Mouse (Mus musculus): ENCODE measurements at regions not wholly inside any gene's neighbourhood (a gene's known extent, or its start where the extent isn't known, plus 50 kb on each side); places are given as distances from the start of the nearest gene placed in this dataset.

- no peaks in the 10 kb centered on the region for H3K4me1 ChIP-seq (ENCODE audit: control insufficient read depth, insufficient read depth)
- no peaks in the 10 kb centered on the region for H3K27me3 ChIP-seq (ENCODE audit: control insufficient read depth, insufficient read depth, low read length)
- ATAC-seq (ENCODE audit: insufficient read depth, low read depth) (no peak), DNase-seq (ENCODE audit: low spot score) (no peak)
- no peak overlapping the region for H3K9ac ChIP-seq (replicated peaks; ENCODE audit: low read depth, low read length)
- no peak overlapping the region for H3K27ac ChIP-seq (ENCODE audit: low read depth)
- no peak overlapping the region for H3K4me3 ChIP-seq (ENCODE audit: low read depth, low read length)
- no peaks in the 10 kb centered on the region for H3K9me3 ChIP-seq (replicated peaks; ENCODE audit: control insufficient read depth, low read length)
- TF ChIP-seq EP300 (IDR thresholded peaks at IDR 0.05; ENCODE audit: low read depth) (no peak), CTCF (IDR thresholded peaks at IDR 0.05; ENCODE audit: low read depth) (no peak)
- H3K36me3 ChIP-seq (replicated peaks; ENCODE audit: control insufficient read depth, insufficient read depth, low read length) = no peaks in the 10 kb centered on the region
- WGBS = 59% methylated on average over 3 of the region's 3 CpGs
- no peak overlapping the region for H3K4me2 ChIP-seq (ENCODE audit: low read depth, low read length)
Measured at GRCm38 (mm10) chr12:35640911-35641345, 106.1 kb upstream of the Ahr start.

GRCm38 (mm10) chr12:35623484-35623883, 88.6 kb upstream of the Ahr start:
- no peak overlapping the region for H3K4me2 ChIP-seq (ENCODE audit: low read depth, low read length)
- no peaks in the 10 kb centered on the region for H3K27me3 ChIP-seq (ENCODE audit: control insufficient read depth, insufficient read depth, low read length)
- no peak for ATAC-seq (ENCODE audit: insufficient read depth, low read depth)
- no peak overlapping the region for H3K27ac ChIP-seq (ENCODE audit: low read depth)
- H3K4me1 ChIP-seq (ENCODE audit: control insufficient read depth, insufficient read depth) = no peaks in the 10 kb centered on the region
- no peak overlapping the region for H3K4me3 ChIP-seq (ENCODE audit: low read depth, low read length)
- no peak overlapping the region for H3K9ac ChIP-seq (replicated peaks; ENCODE audit: low read depth, low read length)
- WGBS = 70% methylated on average over 3 of the region's 3 CpGs
- no peak for TF ChIP-seq CTCF (IDR thresholded peaks at IDR 0.05; ENCODE audit: low read depth)
- no peak for TF ChIP-seq EP300 (IDR thresholded peaks at IDR 0.05; ENCODE audit: low read depth)
- H3K36me3 ChIP-seq (replicated peaks; ENCODE audit: control insufficient read depth, insufficient read depth, low read length) = no peaks in the 10 kb centered on the region
- DNase-seq (ENCODE audit: low spot score) = no peak
- no peaks in the 10 kb centered on the region for H3K9me3 ChIP-seq (replicated peaks; ENCODE audit: control insufficient read depth, low read length)

- no peak for ATAC-seq (ENCODE audit: insufficient read depth, low read depth)
Measured at GRCm38 (mm10) chr12:35614885-35615284, 80.0 kb upstream of the Ahr start.

GRCm38 (mm10) chr12:35607652-35608051, 72.8 kb upstream of the Ahr start:
- Histone ChIP-seq H3K27me3 (ENCODE audit: control insufficient read depth, insufficient read depth, low read length) (no peaks in the 10 kb centered on the region), H3K27ac (ENCODE audit: low read depth) (no peak overlapping the region), H3K4me2 (ENCODE audit: low read depth, low read length) (no peak overlapping the region), H3K9me3 (replicated peaks; ENCODE audit: control insufficient read depth, low read length) (no peaks in the 10 kb centered on the region), H3K4me3 (ENCODE audit: low read depth, low read length) (no peak overlapping the region), H3K9ac (replicated peaks; ENCODE audit: low read depth, low read length) (no peak overlapping the region), H3K4me1 (ENCODE audit: control insufficient read depth, insufficient read depth) (no peaks in the 10 kb centered on the region), H3K36me3 (replicated peaks; ENCODE audit: control insufficient read depth, insufficient read depth, low read length) (no peaks in the 10 kb centered on the region)
- no peak for TF ChIP-seq EP300 (IDR thresholded peaks at IDR 0.05; ENCODE audit: low read depth)
- no peak for TF ChIP-seq CTCF (IDR thresholded peaks at IDR 0.05; ENCODE audit: low read depth)
- 65% methylated on average over 1 of the region's 1 CpGs for WGBS
- ATAC-seq (ENCODE audit: insufficient read depth, low read depth) (no peak), DNase-seq (ENCODE audit: low spot score) (no peak)

More at GRCm38 (mm10) chr12:35614885-35615284, 80.0 kb upstream of the Ahr start:
- TF ChIP-seq EP300 (IDR thresholded peaks at IDR 0.05; ENCODE audit: low read depth) (no peak), CTCF (IDR thresholded peaks at IDR 0.05; ENCODE audit: low read depth) (no peak)
- Histone ChIP-seq H3K9me3 (replicated peaks; ENCODE audit: control insufficient read depth, low read length) (no peaks in the 10 kb centered on the region), H3K27me3 (ENCODE audit: control insufficient read depth, insufficient read depth, low read length) (no peaks in the 10 kb centered on the region), H3K36me3 (replicated peaks; ENCODE audit: control insufficient read depth, insufficient read depth, low read length) (no peaks in the 10 kb centered on the region), H3K4me1 (ENCODE audit: control insufficient read depth, insufficient read depth) (no peaks in the 10 kb centered on the region), H3K4me2 (ENCODE audit: low read depth, low read length) (no peak overlapping the region), H3K27ac (ENCODE audit: low read depth) (no peak overlapping the region), H3K9ac (replicated peaks; ENCODE audit: low read depth, low read length) (no peak overlapping the region), H3K4me3 (ENCODE audit: low read depth, low read length) (no peak overlapping the region)
- WGBS = 40% methylated on average over 4 of the region's 4 CpGs
- DNase-seq (ENCODE audit: low spot score) = no peak

GRCm38 (mm10) chr12:35603742-35604141, 68.9 kb upstream of the Ahr start:
- DNase-seq (ENCODE audit: low spot score) = no peak

GRCm38 (mm10) chr12:35602589-35602988, 67.8 kb upstream of the Ahr start:
- 85% methylated on average over 3 of the region's 3 CpGs for WGBS

More at GRCm38 (mm10) chr12:35603742-35604141, 68.9 kb upstream of the Ahr start:
- no peaks in the 10 kb centered on the region for H3K9me3 ChIP-seq (replicated peaks; ENCODE audit: control insufficient read depth, low read length)
- no peak overlapping the region for H3K4me2 ChIP-seq (ENCODE audit: low read depth, low read length)
- H3K9ac ChIP-seq (replicated peaks; ENCODE audit: low read depth, low read length) = no peak overlapping the region
- no peaks in the 10 kb centered on the region for H3K27me3 ChIP-seq (ENCODE audit: control insufficient read depth, insufficient read depth, low read length)
- no peak overlapping the region for H3K4me3 ChIP-seq (ENCODE audit: low read depth, low read length)
- 71% methylated on average over 1 of the region's 1 CpGs for WGBS
- H3K36me3 ChIP-seq (replicated peaks; ENCODE audit: control insufficient read depth, insufficient read depth, low read length) = no peaks in the 10 kb centered on the region
- no peaks in the 10 kb centered on the region for H3K4me1 ChIP-seq (ENCODE audit: control insufficient read depth, insufficient read depth)
- H3K27ac ChIP-seq (ENCODE audit: low read depth) = no peak overlapping the region
- TF ChIP-seq EP300 (IDR thresholded peaks at IDR 0.05; ENCODE audit: low read depth) (no peak), CTCF (IDR thresholded peaks at IDR 0.05; ENCODE audit: low read depth) (no peak)
- no peak for ATAC-seq (ENCODE audit: insufficient read depth, low read depth)

More at GRCm38 (mm10) chr12:35602589-35602988, 67.8 kb upstream of the Ahr start:
- H3K27ac ChIP-seq (ENCODE audit: low read depth) = no peak overlapping the region
- no peak overlapping the region for H3K9ac ChIP-seq (replicated peaks; ENCODE audit: low read depth, low read length)
- DNase-seq (ENCODE audit: low spot score) (no peak), ATAC-seq (ENCODE audit: insufficient read depth, low read depth) (no peak)
- no peak overlapping the region for H3K4me3 ChIP-seq (ENCODE audit: low read depth, low read length)
- no peaks in the 10 kb centered on the region for H3K4me1 ChIP-seq (ENCODE audit: control insufficient read depth, insufficient read depth)
- H3K27me3 ChIP-seq (ENCODE audit: control insufficient read depth, insufficient read depth, low read length) = no peaks in the 10 kb centered on the region
- H3K4me2 ChIP-seq (ENCODE audit: low read depth, low read length) = no peak overlapping the region
- no peaks in the 10 kb centered on the region for H3K9me3 ChIP-seq (replicated peaks; ENCODE audit: control insufficient read depth, low read length)
- TF ChIP-seq CTCF (IDR thresholded peaks at IDR 0.05; ENCODE audit: low read depth) = no peak
- TF ChIP-seq EP300 (IDR thresholded peaks at IDR 0.05; ENCODE audit: low read depth) = no peak
- H3K36me3 ChIP-seq (replicated peaks; ENCODE audit: control insufficient read depth, insufficient read depth, low read length) = no peaks in the 10 kb centered on the region

Data from heart, postnatal 0 days (tissue).